ENCODE assay signal across 8 mouse cellular contexts in genomic region chr5:138186950-138187638, GRCm38 (mm10). TPM values are rescaled to one million over a fixed set of nuclear protein-coding genes. Genes with fewer than 3 reads are reported as not detected.
DNase-seq lines count a peak whose midpoint lies in the region; ATAC-seq and TF ChIP-seq lines count a peak whose summit lies in the region.

Taf6 (minus strand) TSS chr5:138187451.
Cnpy4 (plus strand) TSS chr5:138187485.

- H3K4me3 ChIP-seq in E14TG2a.4 (replicated peaks; ENCODE audit: low read length), result peak within 1 kb of the TSS; percentile 95
- H3K4me3 ChIP-seq in forebrain, embryonic 12.5 days (replicated peaks), result peak within 1 kb of the TSS; percentile 56
- peak within 1 kb of the TSS; percentile 68 for H3K4me3 ChIP-seq in heart, postnatal 0 days (ENCODE audit: low read depth, low read length)
- peak within 1 kb of the TSS; percentile 79 for H3K4me3 ChIP-seq in liver, embryonic 15.5 days (replicated peaks)
- H3K4me3 ChIP-seq in neural tube, embryonic 11.5 days (ENCODE audit: low read depth, low read length), result peak within 1 kb of the TSS; percentile 51
- H3K4me3 ChIP-seq in stomach, embryonic 16.5 days (replicated peaks; ENCODE audit: low read length), result peak within 1 kb of the TSS; percentile 78

- peak within 1 kb of the TSS; percentile 67 for H3K9ac ChIP-seq in forebrain, embryonic 12.5 days
- peak within 1 kb of the TSS; percentile 80 for H3K9ac ChIP-seq in heart, postnatal 0 days (replicated peaks; ENCODE audit: low read depth, low read length)
- peak within 1 kb of the TSS; percentile 84 for H3K9ac ChIP-seq in liver, embryonic 15.5 days
- peak within 1 kb of the TSS; percentile 67 for H3K9ac ChIP-seq in neural tube, embryonic 11.5 days (ENCODE audit: low read length)
- peak within 1 kb of the TSS; percentile 91 for H3K9ac ChIP-seq in stomach, embryonic 16.5 days (ENCODE audit: low read length)

- no peaks in the 10 kb centered on the region for H3K9me3 ChIP-seq in E14TG2a.4 (ENCODE audit: low read length)
- no peaks in the 10 kb centered on the region for H3K9me3 ChIP-seq in forebrain, embryonic 12.5 days
- H3K9me3 ChIP-seq in heart, postnatal 0 days (replicated peaks; ENCODE audit: control insufficient read depth, low read length), result no peaks in the 10 kb centered on the region
- no peaks in the 10 kb centered on the region for H3K9me3 ChIP-seq in liver, embryonic 15.5 days (replicated peaks)
- no peaks in the 10 kb centered on the region for H3K9me3 ChIP-seq in neural tube, embryonic 11.5 days (ENCODE audit: control insufficient read depth, low read length)
- no peaks in the 10 kb centered on the region for H3K9me3 ChIP-seq in stomach, embryonic 16.5 days (replicated peaks; ENCODE audit: control insufficient read depth, low read length)

- under 1% methylated on average over 31 of the region's 31 CpGs for WGBS in forebrain, embryonic 12.5 days
- 0% methylated on average over 31 of the region's 31 CpGs for WGBS in heart, postnatal 0 days
- under 1% methylated on average over 31 of the region's 31 CpGs for WGBS in liver, embryonic 15.5 days (ENCODE audit: insufficient replicate concordance)
- WGBS in neural tube, embryonic 11.5 days, result under 1% methylated on average over 31 of the region's 31 CpGs
- under 1% methylated on average over 31 of the region's 31 CpGs for WGBS in stomach, embryonic 16.5 days

- H3K4me2 ChIP-seq in forebrain, embryonic 12.5 days, result peak within 1 kb of the TSS; percentile 80
- H3K4me2 ChIP-seq in heart, postnatal 0 days (ENCODE audit: low read depth, low read length), result peak within 1 kb of the TSS; percentile 86
- peak within 1 kb of the TSS; percentile 83 for H3K4me2 ChIP-seq in liver, embryonic 15.5 days
- H3K4me2 ChIP-seq in neural tube, embryonic 11.5 days (ENCODE audit: low read depth), result peak within 1 kb of the TSS; percentile 69
- H3K4me2 ChIP-seq in stomach, embryonic 16.5 days (ENCODE audit: low read depth, low read length), result peak within 1 kb of the TSS; percentile 71

- H3K4me1 ChIP-seq in E14TG2a.4 (replicated peaks; ENCODE audit: low read depth, low read length), result peaks cover 59% of the 10 kb centered on the region
- peaks cover 19% of the 10 kb centered on the region for H3K4me1 ChIP-seq in forebrain, embryonic 12.5 days
- H3K4me1 ChIP-seq in heart, postnatal 0 days (ENCODE audit: control insufficient read depth, insufficient read depth), result peaks cover 12% of the 10 kb centered on the region
- H3K4me1 ChIP-seq in liver, embryonic 15.5 days (replicated peaks), result peaks cover 32% of the 10 kb centered on the region
- 0 out of 2 replicates have a peak, but pooled peaks cover 5% of the 10 kb centered on the region for H3K4me1 ChIP-seq in neural tube, embryonic 11.5 days (ENCODE audit: control insufficient read depth, insufficient read depth, low read length)
- peaks cover 13% of the 10 kb centered on the region; the same call in 1 of the 2 replicates for H3K4me1 ChIP-seq in stomach, embryonic 16.5 days (ENCODE audit: control insufficient read depth, insufficient read depth, low read length)

- H3K36me3 ChIP-seq in E14TG2a.4 (ENCODE audit: insufficient read depth, low read length), result peaks cover 56% of the 10 kb centered on the region
- H3K36me3 ChIP-seq in forebrain, embryonic 12.5 days (replicated peaks), result peaks cover 49% of the 10 kb centered on the region
- peaks cover 24% of the 10 kb centered on the region for H3K36me3 ChIP-seq in heart, postnatal 0 days (replicated peaks; ENCODE audit: control insufficient read depth, insufficient read depth, low read length)
- peaks cover 26% of the 10 kb centered on the region for H3K36me3 ChIP-seq in liver, embryonic 15.5 days (replicated peaks)
- H3K36me3 ChIP-seq in neural tube, embryonic 11.5 days (ENCODE audit: control insufficient read depth, insufficient read depth, low read length), result peaks cover 6% of the 10 kb centered on the region
- peaks cover 3% of the 10 kb centered on the region; the same call in 1 of the 2 replicates for H3K36me3 ChIP-seq in stomach, embryonic 16.5 days (ENCODE audit: control insufficient read depth, insufficient read depth, low read length)

- peak within 1 kb of the TSS; percentile 47; the same call in 1 of the 2 replicates for H3K27ac ChIP-seq in forebrain, embryonic 12.5 days
- H3K27ac ChIP-seq in heart, postnatal 0 days (ENCODE audit: low read depth), result peak within 1 kb of the TSS; percentile 61
- H3K27ac ChIP-seq in liver, embryonic 15.5 days (replicated peaks), result peak within 1 kb of the TSS; percentile 82
- no peak within 1 kb of the TSS for H3K27ac ChIP-seq in neural tube, embryonic 11.5 days (ENCODE audit: low read depth, low read length)
- H3K27ac ChIP-seq in stomach, embryonic 16.5 days (ENCODE audit: low read length), result peak within 1 kb of the TSS; percentile 83

- no peaks in the 10 kb centered on the region for H3K27me3 ChIP-seq in E14TG2a.4 (ENCODE audit: insufficient read depth, low read length)
- no peaks in the 10 kb centered on the region for H3K27me3 ChIP-seq in forebrain, embryonic 12.5 days
- H3K27me3 ChIP-seq in heart, postnatal 0 days (ENCODE audit: control insufficient read depth, insufficient read depth, low read length), result no peaks in the 10 kb centered on the region
- no peaks in the 10 kb centered on the region for H3K27me3 ChIP-seq in liver, embryonic 15.5 days
- no peaks in the 10 kb centered on the region for H3K27me3 ChIP-seq in neural tube, embryonic 11.5 days (ENCODE audit: control insufficient read depth, insufficient read depth, low read length)
- H3K27me3 ChIP-seq in stomach, embryonic 16.5 days (ENCODE audit: control insufficient read depth, insufficient read depth, low read length), result no peaks in the 10 kb centered on the region

- peak; percentile 86 for ATAC-seq in forebrain, embryonic 12.5 days (ENCODE audit: low FRiP score)
- peak; percentile 86 for ATAC-seq in heart, postnatal 0 days (ENCODE audit: insufficient read depth, low read depth)
- peak; percentile 84 for ATAC-seq in liver, embryonic 15.5 days (ENCODE audit: insufficient read depth)
- peak; percentile 79 for ATAC-seq in neural tube, embryonic 11.5 days (ENCODE audit: insufficient read depth, low FRiP score, low TSS enrichment)
- ATAC-seq in stomach, embryonic 16.5 days (ENCODE audit: insufficient read depth, low FRiP score), result peak; percentile 86

- TF ChIP-seq CTCF in E14TG2a.4 (conservative IDR thresholded peaks at IDR 0.05; ENCODE audit: low read length), result no peak
- no peak for TF ChIP-seq CTCF in heart, postnatal 0 days (IDR thresholded peaks at IDR 0.05; ENCODE audit: low read depth)

- DNase-seq in c-Kit-positive CD71-positive TER-119-positive erythroid progenitor cells, embryonic 14.5 days (ENCODE audit: low spot score), result peak; percentile 89
- DNase-seq in heart, postnatal 0 days (ENCODE audit: low spot score), result peak; percentile 91
- peak; percentile 86 to 90 for DNase-seq in kidney, postnatal 36 days
- DNase-seq in neural tube, embryonic 11.5 days (ENCODE audit: low spot score), result peak; percentile 83

- peak; percentile 100 for TF ChIP-seq EP300 in heart, postnatal 0 days (IDR thresholded peaks at IDR 0.05; ENCODE audit: low read depth)

RNA-seq across cellular contexts. Expression of gene Taf6, which starts in this region (rescaled TPM):
- polyA plus RNA-seq in forebrain, embryonic 12.5 days (2016; fragmentation: Nextera tagmentation; extraction: Ambion mirVana), result 133 and 137 TPM in 2 replicates
- total RNA-seq in heart, postnatal 0 days (2014; rRNA removed; ENCODE audit: low replicate concordance), result 52.8 and 77.7 TPM in 2 replicates
- polyA plus RNA-seq in heart, postnatal 0 days (2015; fragmentation: Nextera tagmentation; extraction: Ambion mirVana), result 33.4 and 39.1 TPM in 2 replicates
- polyA plus RNA-seq in liver, embryonic 15.5 days (2015; fragmentation: Nextera tagmentation; extraction: Ambion mirVana), result 36.8 and 37.9 TPM in 2 replicates
- 119 and 122 TPM in 2 replicates for polyA plus RNA-seq in neural tube, embryonic 11.5 days (2014; fragmentation: Nextera tagmentation; extraction: Ambion mirVana)
- polyA plus RNA-seq in stomach, embryonic 16.5 days (2015; fragmentation: Nextera tagmentation; extraction: Ambion mirVana), result 73.7 and 74.9 TPM in 2 replicates

RNA-seq across cellular contexts. Expression of gene Cnpy4, which starts in this region (rescaled TPM):
- polyA plus RNA-seq in forebrain, embryonic 12.5 days (2016; fragmentation: Nextera tagmentation; extraction: Ambion mirVana), result 44.3 and 47.8 TPM in 2 replicates
- 3.6 and 4.7 TPM in 2 replicates for total RNA-seq in heart, postnatal 0 days (2014; rRNA removed; ENCODE audit: low replicate concordance)
- polyA plus RNA-seq in heart, postnatal 0 days (2015; fragmentation: Nextera tagmentation; extraction: Ambion mirVana), result 8.7 and 11.4 TPM in 2 replicates
- polyA plus RNA-seq in liver, embryonic 15.5 days (2015; fragmentation: Nextera tagmentation; extraction: Ambion mirVana), result 12.7 and 13.4 TPM in 2 replicates
- 48.4 and 53.8 TPM in 2 replicates for polyA plus RNA-seq in neural tube, embryonic 11.5 days (2014; fragmentation: Nextera tagmentation; extraction: Ambion mirVana)
- polyA plus RNA-seq in stomach, embryonic 16.5 days (2015; fragmentation: Nextera tagmentation; extraction: Ambion mirVana), result 44.9 and 47.2 TPM in 2 replicates
